Mouse (Mus musculus): ENCODE results near the gene 9430038I01Rik.
A peak's percentile ranks its signal among the peaks of the same experiment; 100 is the strongest.
"Not testable (repeated sequence)": the region's sequence is repeated elsewhere in the genome, so short reads cannot be mapped to it uniquely, and the experiment has no call there.

The 9430038I01Rik gene

GRCm38 (mm10) chr7:137410337-137411197 lies at the start of gene 9430038I01Rik:
9430038I01Rik (minus strand) TSS chr7:137410762.
- DNase-seq (ENCODE audit: low spot score in 2 of 2): peak; percentile 95 to 96

- no peak for DNase-seq (ENCODE audit: low spot score in 2 of 2)
Observed at GRCm38 (mm10) chr7:137445321-137445720, 34.8 kb upstream of the 9430038I01Rik start.

GRCm38 (mm10) chr7:137442951-137443350 lies 32.4 kb upstream of the 9430038I01Rik start:
- no peak for DNase-seq (ENCODE audit: low spot score in 2 of 2)

- not testable (repeated sequence) for DNase-seq (ENCODE audit: low spot score in 2 of 2)
Observed at GRCm38 (mm10) chr7:137438962-137439361, 28.4 kb upstream of the 9430038I01Rik start.

- DNase-seq (ENCODE audit: low spot score in 2 of 2): peak; percentile 40 to 54
Observed at GRCm38 (mm10) chr7:137438179-137438550, 27.6 kb upstream of the 9430038I01Rik start.

GRCm38 (mm10) chr7:137437440-137438178 lies 27.0 kb upstream of the 9430038I01Rik start, which contains the start of gene Glrx3:
Glrx3 (plus strand) TSS chr7:137437614.
- DNase-seq (ENCODE audit: low spot score in 2 of 2): peak; percentile 95

GRCm38 (mm10) chr7:137436901-137437300 lies 26.3 kb upstream of the 9430038I01Rik start:
- no peak for DNase-seq (ENCODE audit: low spot score in 2 of 2)

- DNase-seq (ENCODE audit: low spot score in 2 of 2): no peak
Observed at GRCm38 (mm10) chr7:137431769-137432603, 21.4 kb upstream of the 9430038I01Rik start.

GRCm38 (mm10) chr7:137426693-137427092 lies 16.1 kb upstream of the 9430038I01Rik start:
- DNase-seq (ENCODE audit: low spot score in 2 of 2): no peak

GRCm38 (mm10) chr7:137421236-137421635 lies 10.7 kb upstream of the 9430038I01Rik start:
- DNase-seq (ENCODE audit: low spot score in 2 of 2): no peak

- no peak for DNase-seq (ENCODE audit: low spot score in 2 of 2)
Observed at GRCm38 (mm10) chr7:137420550-137420949, 10.0 kb upstream of the 9430038I01Rik start.

GRCm38 (mm10) chr7:137414710-137415109 lies 4.1 kb upstream of the 9430038I01Rik start:
- no peak for DNase-seq (ENCODE audit: low spot score in 2 of 2)

- DNase-seq (ENCODE audit: low spot score in 2 of 2): no peak
Observed at GRCm38 (mm10) chr7:137407428-137408058, 3.0 kb downstream of the 9430038I01Rik start.

GRCm38 (mm10) chr7:137404146-137404545 lies 6.4 kb downstream of the 9430038I01Rik start:
- no peak for DNase-seq (ENCODE audit: low spot score in 2 of 2)

GRCm38 (mm10) chr7:137398973-137399372 lies 11.6 kb downstream of the 9430038I01Rik start:
- DNase-seq (ENCODE audit: low spot score in 2 of 2): no peak

- DNase-seq (ENCODE audit: low spot score in 2 of 2): no peak
Observed at GRCm38 (mm10) chr7:137397361-137397910, 13.1 kb downstream of the 9430038I01Rik start.

- DNase-seq (ENCODE audit: low spot score in 2 of 2): no peak
Observed at GRCm38 (mm10) chr7:137395421-137395820, 15.1 kb downstream of the 9430038I01Rik start.

- DNase-seq (ENCODE audit: low spot score in 2 of 2): no peak
Observed at GRCm38 (mm10) chr7:137387863-137388262, 22.7 kb downstream of the 9430038I01Rik start.

GRCm38 (mm10) chr7:137374996-137375395 lies 35.6 kb downstream of the 9430038I01Rik start:
- no peak for DNase-seq (ENCODE audit: low spot score in 2 of 2)

GRCm38 (mm10) chr7:137371770-137372169 lies 38.8 kb downstream of the 9430038I01Rik start:
- no peak for DNase-seq (ENCODE audit: low spot score in 2 of 2)

- DNase-seq (ENCODE audit: low spot score in 2 of 2): no peak
Observed at GRCm38 (mm10) chr7:137370175-137370574, 40.4 kb downstream of the 9430038I01Rik start.
